Mouse (Mus musculus) left cerebral cortex, adult 9 months (tissue): ENCODE results near the gene Il9.
A peak's percentile ranks its signal among the peaks of the same experiment; 100 is the strongest.

Experiments used
- DNase-seq, 2 experiments: peaks; one replicate each; pipeline ENCODE4 v3.0.0; 2022; ENCODE audit warnings: low spot score in 2 of 2

The Il9 gene

DNA sequence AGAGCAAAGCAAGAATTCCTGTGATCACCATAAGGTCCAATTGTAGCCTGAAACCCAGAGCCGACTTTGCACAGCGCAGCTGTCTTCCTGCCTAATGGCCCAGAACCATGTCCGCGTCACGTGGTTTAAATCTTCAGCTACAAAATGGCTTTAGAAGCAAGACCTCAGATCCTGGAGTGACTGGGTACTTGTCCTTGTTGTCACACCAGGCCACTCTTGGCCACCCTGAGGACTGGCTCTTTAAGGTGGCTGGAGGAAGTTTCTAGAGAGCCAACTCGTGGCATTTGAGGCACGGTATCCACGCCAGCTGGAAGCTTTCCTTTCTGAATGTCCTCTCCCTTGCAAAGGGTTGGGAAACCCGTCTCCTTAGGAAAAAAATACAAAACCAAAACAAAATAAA is 10.1 kb downstream of the Il9 start:
- DNase-seq: no peak

GRCm38 (mm10) chr13:56471211-56471610 is 10.8 kb downstream of the Il9 start:
- no peak for DNase-seq

GRCm38 (mm10) chr13:56468536-56468935 is 13.5 kb downstream of the Il9 start:
- DNase-seq: no peak

GRCm38 (mm10) chr13:56467786-56468185 is 14.3 kb downstream of the Il9 start:
- DNase-seq: no peak

GRCm38 (mm10) chr13:56463750-56464149 is 18.3 kb downstream of the Il9 start:
- DNase-seq: no peak

DNA sequence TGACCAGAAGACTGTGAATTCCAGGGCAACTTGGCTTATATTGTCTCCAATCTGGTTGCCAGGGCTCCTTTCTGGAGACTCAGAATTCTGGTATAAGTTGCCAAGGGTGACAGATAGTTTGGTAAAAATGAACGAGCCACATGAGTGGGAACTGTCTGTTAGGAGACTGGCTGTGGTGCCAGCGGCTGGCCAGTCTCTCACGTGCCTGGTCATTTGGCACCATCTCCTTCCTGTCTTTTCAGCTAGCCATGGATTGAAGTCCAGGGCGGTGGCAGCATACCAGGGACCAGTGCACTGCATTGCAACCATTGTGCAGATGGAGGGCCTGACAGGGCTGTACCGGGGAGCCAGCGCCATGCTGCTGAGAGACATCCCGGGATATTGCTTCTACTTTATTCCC is 18.8 kb downstream of the Il9 start:
- DNase-seq: no peak

- no peak for DNase-seq
Measured at GRCm38 (mm10) chr13:56462791-56463190, 19.3 kb downstream of the Il9 start.

DNA sequence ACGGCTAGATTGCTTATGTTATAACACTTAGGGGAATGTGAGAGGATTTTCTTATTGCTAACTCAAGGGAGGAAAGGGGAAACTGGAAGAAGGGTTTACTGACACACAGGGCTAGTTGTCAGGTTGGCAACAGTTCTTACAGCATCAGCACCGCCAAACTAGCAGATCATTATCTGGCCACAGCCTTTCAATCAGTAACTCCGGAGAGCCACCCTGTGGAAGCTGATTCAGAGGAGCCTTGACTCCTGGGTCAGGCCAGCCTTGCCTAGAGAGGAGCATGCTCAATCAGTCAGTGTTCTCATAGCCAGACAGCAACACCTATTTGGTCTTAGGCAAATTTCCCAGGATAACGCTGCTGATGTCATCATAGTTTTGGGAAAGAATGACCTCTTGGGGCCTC is 20.6 kb downstream of the Il9 start:
- DNase-seq: no peak

GRCm38 (mm10) chr13:56458001-56458400 is 24.0 kb downstream of the Il9 start:
- no peak for DNase-seq

DNA sequence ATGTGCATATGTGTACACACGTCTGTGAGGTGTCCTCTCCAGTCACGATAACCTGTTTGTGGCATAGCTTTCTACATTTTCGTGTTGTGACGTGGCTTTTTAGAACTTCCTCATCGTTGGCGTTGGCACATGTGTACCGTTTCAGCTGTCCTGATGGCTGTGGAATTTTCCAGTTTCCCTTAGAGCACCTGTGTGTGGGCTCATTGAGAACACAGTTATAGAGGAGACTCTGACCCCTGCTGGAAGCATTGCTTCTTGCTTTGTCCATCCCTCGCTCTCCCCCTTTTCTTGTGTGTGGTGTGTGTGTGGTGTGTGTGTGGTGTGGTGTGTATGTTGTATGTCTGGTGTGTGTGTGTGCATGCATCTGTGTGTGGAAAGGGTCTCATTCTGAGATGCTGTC is 32.0 kb downstream of the Il9 start:
- no peak for DNase-seq

DNA sequence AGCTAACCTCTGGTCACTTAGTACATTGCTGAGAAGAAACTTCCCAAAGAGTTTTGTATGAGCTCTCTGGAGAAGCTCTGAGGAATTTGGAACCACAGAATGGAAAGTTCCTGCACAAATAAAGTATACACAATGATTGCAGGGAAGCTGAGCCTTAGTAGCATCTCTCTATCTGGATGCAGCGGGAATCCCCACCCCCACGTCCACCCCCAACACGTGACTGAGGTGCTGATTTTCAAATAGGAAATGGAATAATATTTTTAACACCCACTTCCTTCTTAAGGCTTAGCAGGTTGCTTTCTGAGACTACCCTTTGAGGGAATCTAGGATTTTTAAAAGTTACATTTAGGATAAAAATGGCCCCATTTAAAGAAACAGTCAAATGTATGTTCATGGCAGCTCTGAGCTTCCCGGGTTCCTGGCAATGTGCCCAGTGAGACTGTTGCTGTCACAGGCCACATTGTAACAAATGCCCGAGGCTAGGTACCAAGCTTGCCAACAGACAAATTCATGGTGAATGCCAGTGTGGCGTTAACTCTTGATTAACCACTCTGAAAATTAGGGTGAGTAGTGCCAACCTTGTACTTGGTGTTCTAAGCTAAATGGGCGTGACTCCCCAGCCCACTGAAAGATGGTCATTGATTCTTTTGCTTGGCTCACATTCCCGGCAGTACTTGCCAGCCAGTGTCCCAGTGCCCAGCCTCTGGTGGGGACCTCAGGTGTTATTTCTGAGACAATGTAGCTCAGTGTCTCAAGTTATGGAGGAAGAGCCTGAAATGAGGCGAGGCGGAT is 32.6 kb downstream of the Il9 start:
- DNase-seq: no peak

DNA sequence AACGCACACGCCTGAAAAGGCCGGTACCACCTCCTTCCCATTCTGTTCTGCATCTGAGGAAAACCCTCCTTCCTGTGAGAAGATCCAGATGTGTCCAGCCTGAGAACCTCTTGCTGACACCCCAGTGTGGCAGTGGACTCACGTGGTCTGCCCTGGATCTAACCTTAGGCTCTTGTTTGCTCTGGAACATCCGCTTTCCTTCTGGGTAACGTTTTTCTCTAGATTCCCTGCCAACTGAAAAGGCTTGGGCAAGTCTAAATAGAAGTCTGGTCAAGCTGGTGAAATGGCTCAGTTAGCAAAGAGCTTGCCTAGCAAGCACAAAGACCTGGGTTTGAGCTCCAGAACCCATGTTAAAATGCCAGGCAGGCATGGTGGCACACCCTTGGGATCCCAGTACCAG is 37.0 kb downstream of the Il9 start:
- no peak for DNase-seq

GRCm38 (mm10) chr13:56444112-56444511 is 37.9 kb downstream of the Il9 start:
- no peak for DNase-seq

- DNase-seq: no peak
Measured at GRCm38 (mm10) chr13:56443411-56443810, 38.6 kb downstream of the Il9 start.

DNA sequence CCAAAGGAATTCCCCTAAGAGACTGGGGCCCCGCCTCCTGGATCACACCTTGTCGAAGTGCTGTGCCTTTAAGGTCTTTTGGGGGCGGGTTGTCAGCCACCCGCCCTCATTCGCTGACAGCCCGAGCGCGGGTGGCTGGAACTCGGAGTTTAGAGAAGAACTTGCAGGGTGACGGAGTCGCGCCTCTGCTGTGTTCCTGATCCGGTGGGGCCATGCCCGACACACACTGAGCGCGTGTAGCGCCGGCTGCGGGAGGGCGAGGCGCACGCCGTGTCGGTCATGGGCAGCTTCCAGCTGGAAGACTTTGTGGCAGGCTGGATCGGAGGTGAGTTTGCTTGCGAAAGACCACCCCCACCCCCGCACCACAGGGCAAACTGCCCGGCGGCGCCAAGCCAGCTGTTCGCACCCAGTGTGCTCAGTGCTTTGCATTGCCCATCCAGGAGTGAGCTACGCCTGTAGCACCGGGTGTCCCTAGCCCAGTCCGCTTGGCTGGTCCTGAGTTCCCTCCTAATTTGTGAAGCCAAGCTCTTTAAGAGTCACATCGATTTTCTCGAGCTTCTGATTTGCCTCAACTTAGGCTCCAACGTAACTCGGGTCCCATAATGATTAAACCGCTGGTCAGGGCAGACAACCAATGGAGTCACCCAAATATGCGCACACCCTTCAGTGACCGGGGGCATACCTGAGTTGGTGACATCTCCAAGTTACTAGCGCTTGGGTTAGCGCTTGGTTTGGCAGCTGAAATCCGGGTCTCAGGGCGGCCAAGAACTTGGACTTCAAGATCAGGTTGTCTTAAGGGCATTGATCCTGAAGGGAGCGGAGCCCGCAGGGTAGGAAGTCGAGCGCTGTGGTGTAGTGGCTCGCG is 43.6 kb downstream of the Il9 start, which contains the start of gene Slc25a48:
Gene Slc25a48 (plus strand): TSS at position 145 of the 865 bp plus-strand sequence.
- no peak for DNase-seq

- DNase-seq: no peak
Measured at GRCm38 (mm10) chr13:56435615-56436287, 46.3 kb downstream of the Il9 start.

DNA sequence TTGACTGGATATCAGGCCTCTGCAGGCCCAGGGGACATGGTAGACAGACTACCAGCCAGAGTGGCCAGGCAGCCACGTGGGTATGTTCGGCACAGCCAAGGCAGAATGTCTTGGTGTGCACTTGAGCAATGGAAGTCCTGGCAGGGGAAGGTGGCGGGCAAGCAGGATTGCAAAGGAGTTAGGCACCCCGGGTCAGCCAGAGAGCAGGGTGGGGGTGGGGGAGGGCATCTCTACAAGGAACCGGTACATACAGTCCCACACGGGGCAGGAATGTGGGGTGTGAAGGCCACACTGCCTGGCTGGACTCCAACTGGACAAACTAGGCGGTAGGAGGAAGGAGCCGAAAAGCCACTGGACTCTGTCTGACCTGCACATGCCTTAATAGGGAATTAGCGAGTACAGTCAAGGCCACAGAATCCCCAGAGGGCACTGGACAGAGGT is 47.7 kb downstream of the Il9 start:
- DNase-seq: no peak

DNA sequence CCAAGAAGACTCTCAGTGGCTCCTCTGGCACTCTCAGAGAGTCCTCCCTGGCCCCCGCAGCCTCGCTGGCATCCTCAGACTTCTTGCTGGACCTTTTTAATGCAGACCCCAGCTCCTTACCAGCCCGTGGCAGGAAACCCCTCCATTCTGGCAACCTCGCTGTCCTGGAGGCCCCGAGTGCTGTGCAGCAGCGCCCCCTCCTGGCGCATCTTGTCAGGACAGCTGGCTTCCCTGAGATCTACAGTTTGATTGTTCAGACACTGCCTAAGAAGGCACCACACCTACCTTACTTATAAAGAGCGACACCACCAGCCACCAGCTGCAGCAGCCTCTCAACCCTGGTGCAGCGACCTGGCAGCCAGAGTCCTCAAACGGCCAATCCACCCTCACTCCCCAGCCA is 48.6 kb downstream of the Il9 start:
- peak in 1 of 2 experiments; percentile 64 for DNase-seq

- no peak for DNase-seq
Measured at GRCm38 (mm10) chr13:56432496-56432895, 49.5 kb downstream of the Il9 start.
